Mouse (Mus musculus) adrenal gland, adult (tissue): ENCODE results near the gene Sstr4.

Source experiments
- DNase-seq, 2 experiments: peaks; one replicate each; pipeline ENCODE4 v3.0.0; 2022 to 2023; ENCODE audit warnings: low spot score in 1 of 2; ENCODE audit not compliant: inconsistent age in 2 of 2

The Sstr4 gene

DNA sequence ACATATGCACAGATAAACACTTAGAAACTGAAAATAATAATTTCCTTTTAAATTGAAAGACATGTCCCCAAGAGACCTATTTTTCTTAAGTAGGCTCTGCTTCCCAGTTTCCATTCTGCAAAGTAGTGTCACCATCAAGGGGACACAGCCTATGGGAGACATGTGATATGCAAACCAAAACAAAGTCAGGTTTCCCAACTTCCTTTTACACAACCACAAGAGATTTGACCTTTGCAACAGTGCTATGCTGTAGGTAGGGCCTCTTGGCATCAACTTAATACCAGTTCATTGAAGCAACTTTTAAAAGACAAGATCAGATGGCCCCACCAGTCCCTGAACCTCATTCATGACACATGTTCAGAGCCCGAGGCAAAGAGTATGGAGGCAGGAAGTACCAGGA, 2.0 kb upstream of the Sstr4 start:
- DNase-seq = no peak

DNA sequence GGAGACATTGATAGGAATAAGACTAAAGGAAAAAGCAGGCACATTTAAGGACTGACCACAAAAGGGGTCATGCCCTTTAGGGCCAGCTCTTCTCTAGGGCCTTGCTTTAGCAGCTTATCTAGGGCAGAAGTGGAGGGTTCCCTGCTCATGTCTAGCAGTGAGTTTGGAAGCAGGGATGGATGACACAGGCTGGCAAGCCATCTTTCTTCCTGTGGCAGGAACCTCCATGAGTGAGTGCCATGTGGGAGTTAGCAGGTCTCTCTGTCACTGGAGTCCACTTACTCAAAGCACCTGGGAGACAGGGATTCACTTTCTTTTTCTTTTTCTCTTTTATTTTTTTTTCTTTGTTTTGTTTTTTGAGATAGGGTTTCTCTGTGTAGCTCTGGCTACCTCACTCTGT, 1.3 kb upstream of the Sstr4 start:
- DNase-seq = no peak

DNA sequence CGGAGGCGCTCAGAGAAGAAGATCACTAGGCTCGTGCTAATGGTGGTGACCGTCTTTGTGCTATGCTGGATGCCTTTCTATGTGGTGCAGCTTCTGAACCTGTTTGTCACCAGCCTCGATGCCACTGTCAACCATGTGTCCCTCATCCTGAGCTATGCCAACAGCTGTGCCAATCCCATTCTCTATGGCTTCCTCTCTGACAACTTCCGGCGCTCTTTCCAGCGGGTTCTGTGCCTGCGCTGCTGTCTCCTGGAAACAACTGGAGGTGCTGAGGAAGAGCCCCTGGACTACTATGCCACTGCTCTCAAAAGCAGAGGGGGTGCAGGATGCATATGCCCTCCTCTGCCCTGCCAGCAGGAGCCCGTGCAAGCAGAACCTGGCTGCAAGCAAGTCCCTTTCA, 1.1 kb downstream of the Sstr4 start:
- DNase-seq = no peak

- peak in 1 of 2 experiments; percentile 27 for DNase-seq
These were observed 2.1 kb downstream of the Sstr4 start for GRCm38 (mm10) chr2:148397015-148397783.

DNA sequence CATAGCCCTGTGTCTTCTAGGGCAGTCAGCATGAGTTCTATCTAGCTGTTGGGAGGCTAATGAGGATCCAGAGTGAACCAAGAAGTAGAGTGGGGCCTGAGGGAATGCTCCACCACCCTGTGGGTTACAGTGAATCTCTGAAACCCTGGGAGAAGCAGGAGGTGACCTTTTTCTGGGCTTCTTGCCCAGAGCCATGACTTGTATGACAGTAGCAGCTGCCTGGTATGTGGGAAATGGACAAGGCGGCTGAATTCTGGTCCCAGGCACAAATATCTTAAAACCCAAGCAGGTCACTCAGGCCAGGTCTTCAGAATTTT, 2.6 kb downstream of the Sstr4 start:
- peak; percentile 47 to 81 for DNase-seq

DNA sequence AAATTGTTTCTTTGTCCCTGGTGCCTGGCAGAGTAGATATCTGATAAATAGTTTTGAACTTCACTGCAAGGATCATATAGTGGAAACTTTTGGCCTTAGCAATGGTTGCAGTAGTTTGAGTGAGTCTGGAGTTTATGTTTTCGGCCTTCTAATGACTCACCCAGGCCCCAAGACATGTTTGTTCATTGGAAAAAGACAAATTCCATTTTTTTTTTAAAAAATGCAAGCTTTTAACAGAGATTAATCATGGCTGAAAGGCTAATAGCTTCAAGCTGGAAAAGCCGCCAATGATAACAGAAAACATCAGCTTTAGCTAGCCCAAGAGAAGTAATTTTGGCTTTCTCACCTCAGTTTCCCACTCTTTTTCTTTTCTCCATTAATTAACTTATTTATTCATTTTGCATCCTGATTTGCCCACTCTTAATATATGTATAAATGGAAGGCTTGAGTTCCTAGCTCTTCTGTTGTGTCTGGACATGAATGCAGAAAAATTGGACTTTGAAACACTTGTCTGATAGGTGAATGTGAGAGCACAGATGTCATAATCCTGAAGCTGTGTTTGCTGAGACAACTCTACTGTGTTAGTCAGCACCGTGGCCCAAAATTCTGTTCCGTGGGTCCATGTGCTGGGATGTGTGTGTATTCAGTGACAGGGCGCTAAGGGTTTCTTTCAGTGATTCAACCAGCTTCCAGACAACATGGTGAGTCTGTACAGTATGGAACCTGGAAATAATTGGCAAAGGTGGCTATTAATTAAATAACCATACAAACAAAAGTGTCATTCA, 3.9 kb downstream of the Sstr4 start:
- no peak for DNase-seq

- no peak for DNase-seq
These were observed 7.1 kb downstream of the Sstr4 start for GRCm38 (mm10) chr2:148402227-148402626.

GRCm38 (mm10) chr2:148404906-148405305, 9.8 kb downstream of the Sstr4 start:
- DNase-seq = no peak

GRCm38 (mm10) chr2:148406160-148406970, 11.2 kb downstream of the Sstr4 start:
- peak; percentile 41 to 74 for DNase-seq

- peak; percentile 69 to 91 for DNase-seq
These were observed 12.1 kb downstream of the Sstr4 start for GRCm38 (mm10) chr2:148406971-148407869.

DNA sequence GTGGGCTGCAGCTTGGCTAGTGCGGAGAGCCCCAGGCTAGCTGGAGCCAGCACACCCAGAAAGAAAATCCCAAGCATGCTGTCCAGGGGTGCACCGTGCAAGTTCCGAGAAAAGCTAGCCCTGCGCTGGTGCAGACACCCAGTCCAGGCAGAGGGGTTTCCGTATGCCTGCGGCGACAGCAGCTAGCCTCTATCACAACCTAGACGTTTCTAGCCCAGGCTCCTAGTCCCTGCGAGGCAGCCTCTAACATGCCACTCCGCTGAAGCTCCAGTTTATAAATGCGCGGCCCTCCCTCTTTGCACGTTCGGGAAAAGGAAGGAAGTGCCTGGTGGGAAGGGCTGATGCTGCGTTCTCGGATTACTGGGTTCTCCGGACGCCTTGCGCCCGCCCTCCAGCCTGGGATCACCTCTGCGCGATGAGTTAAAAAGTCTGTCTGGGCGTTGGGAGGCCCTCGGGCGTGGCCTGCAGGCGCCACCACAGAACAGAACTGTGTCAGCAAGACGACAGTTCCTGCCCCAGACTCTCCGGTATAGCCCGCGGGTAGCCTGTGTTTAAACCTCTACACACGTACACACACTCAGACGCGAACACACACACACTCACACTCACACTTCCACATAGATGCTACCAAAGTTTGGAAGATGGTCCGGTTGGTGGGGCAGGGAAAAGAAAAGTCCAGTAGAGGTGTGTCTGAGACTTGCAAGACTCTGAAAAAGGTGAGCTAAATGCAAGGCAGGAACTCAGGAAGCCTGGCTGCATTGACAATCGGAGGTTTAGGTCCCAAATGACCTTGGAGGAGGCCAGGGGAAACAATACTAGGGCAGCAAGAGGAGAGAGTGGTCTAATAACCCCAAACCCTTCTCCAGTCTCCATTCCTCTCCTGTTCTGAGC, 13.0 kb downstream of the Sstr4 start, which contains the start of gene Thbd:
Gene Thbd, minus strand, starts transcription at position 319 of the 891 bp plus-strand sequence.
- DNase-seq = peak; percentile 78 to 92

DNA sequence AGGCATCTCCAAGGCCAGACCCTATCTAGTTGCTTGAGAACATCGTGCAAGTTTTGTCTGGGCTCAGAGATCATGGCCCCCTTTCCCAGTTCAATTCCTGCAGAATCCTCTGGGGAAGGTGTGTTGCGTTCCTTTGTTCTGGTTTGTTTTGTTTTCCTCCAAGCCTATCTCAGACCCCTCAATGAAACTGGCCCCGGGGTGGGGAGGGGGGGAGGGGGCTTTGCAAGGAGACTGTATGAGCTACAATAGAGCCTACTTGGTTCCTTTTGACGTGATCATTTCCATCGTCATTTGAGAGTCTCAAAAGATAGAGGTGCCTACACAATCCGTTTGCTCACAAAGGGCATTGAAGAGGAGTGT, 13.6 kb downstream of the Sstr4 start:
- no peak for DNase-seq

- DNase-seq = peak; percentile 83 to 95
These were observed 14.0 kb downstream of the Sstr4 start for GRCm38 (mm10) chr2:148409141-148409540.

GRCm38 (mm10) chr2:148409821-148410220, 14.7 kb downstream of the Sstr4 start:
- no peak for DNase-seq

GRCm38 (mm10) chr2:148419151-148419550, 24.0 kb downstream of the Sstr4 start:
- DNase-seq = no peak

GRCm38 (mm10) chr2:148419776-148420175, 24.6 kb downstream of the Sstr4 start:
- no peak for DNase-seq

- DNase-seq = no peak
These were observed 26.0 kb downstream of the Sstr4 start for GRCm38 (mm10) chr2:148421112-148421511.

GRCm38 (mm10) chr2:148421706-148422105, 26.6 kb downstream of the Sstr4 start:
- no peak for DNase-seq

GRCm38 (mm10) chr2:148425709-148426382, 30.7 kb downstream of the Sstr4 start:
- no peak for DNase-seq
